8 mouse cellular contexts compared by ENCODE assay signal in genomic region chr4:133480185-133480537, GRCm38 (mm10). TPM values are rescaled to one million over a fixed set of nuclear protein-coding genes. Genes with fewer than 3 reads are reported as not detected.
DNase-seq lines count a peak whose midpoint lies in the region; ATAC-seq and TF ChIP-seq lines count a peak whose summit lies in the region.

No protein-coding gene starts in this region.

- H3K27ac ChIP-seq in lung, embryonic 15.5 days, result no peak overlapping the region
- H3K27ac ChIP-seq in forebrain, embryonic 10.5 days, result peak overlapping the region; percentile 76
- no peak overlapping the region for H3K27ac ChIP-seq in intestine, postnatal 0 days (ENCODE audit: low read depth, low read length)
- no peak overlapping the region for H3K27ac ChIP-seq in neural tube, embryonic 14.5 days (ENCODE audit: low read depth, low read length)

- H3K36me3 ChIP-seq in lung, embryonic 15.5 days, result no peaks in the 10 kb centered on the region
- H3K36me3 ChIP-seq in forebrain, embryonic 10.5 days (replicated peaks), result no peaks in the 10 kb centered on the region
- H3K36me3 ChIP-seq in intestine, postnatal 0 days (ENCODE audit: control insufficient read depth, insufficient read depth), result no peaks in the 10 kb centered on the region
- no peaks in the 10 kb centered on the region for H3K36me3 ChIP-seq in neural tube, embryonic 14.5 days (ENCODE audit: control insufficient read depth, insufficient read depth, low read length)

- TF ChIP-seq CTCF in intestine, postnatal 0 days (IDR thresholded peaks at IDR 0.05; ENCODE audit: low read depth), result no peak

- peak overlapping the region; percentile 11; the same call in 1 of the 2 replicates for H3K9ac ChIP-seq in lung, embryonic 15.5 days
- H3K9ac ChIP-seq in intestine, postnatal 0 days (ENCODE audit: low read depth, low read length), result peak overlapping the region; percentile 45; the same call in 1 of the 2 replicates
- H3K9ac ChIP-seq in neural tube, embryonic 14.5 days (replicated peaks; ENCODE audit: low read depth, low read length), result no peak overlapping the region; the same call in 1 of the 2 replicates

- H3K4me2 ChIP-seq in lung, embryonic 15.5 days, result peak overlapping the region; percentile 63
- H3K4me2 ChIP-seq in intestine, postnatal 0 days (replicated peaks; ENCODE audit: low read depth), result peak overlapping the region; percentile 68
- H3K4me2 ChIP-seq in neural tube, embryonic 14.5 days (ENCODE audit: low read depth, low read length), result peak overlapping the region; percentile 46

- ATAC-seq in lung, embryonic 15.5 days (ENCODE audit: borderline replicate concordance, extremely low read depth, low FRiP score, low TSS enrichment), result no peak
- ATAC-seq in intestine, postnatal 0 days, result peak; percentile 31
- ATAC-seq in neural tube, embryonic 14.5 days (ENCODE audit: low read depth), result no peak
- no peak for ATAC-seq in inflammation-experienced regulatory T-cells, adult 6 months

- no peaks in the 10 kb centered on the region for H3K9me3 ChIP-seq in lung, embryonic 15.5 days
- no peaks in the 10 kb centered on the region for H3K9me3 ChIP-seq in forebrain, embryonic 10.5 days
- H3K9me3 ChIP-seq in intestine, postnatal 0 days (ENCODE audit: control insufficient read depth), result no peaks in the 10 kb centered on the region
- no peaks in the 10 kb centered on the region for H3K9me3 ChIP-seq in neural tube, embryonic 14.5 days (ENCODE audit: control insufficient read depth, low read length)

- WGBS in lung, embryonic 15.5 days, result 5% methylated on average over 34 of the region's 34 CpGs
- WGBS in forebrain, embryonic 10.5 days, result 3% methylated on average over 34 of the region's 34 CpGs
- 4% methylated on average over 34 of the region's 34 CpGs for WGBS in intestine, postnatal 0 days
- 6% methylated on average over 30 of the region's 34 CpGs for WGBS in neural tube, embryonic 14.5 days

- no peak for DNase-seq in lung, postnatal 10 days
- no peak for DNase-seq in forebrain, embryonic 10.5 days (ENCODE audit: extremely low spot score, low spot score)
- no peak for DNase-seq in c-Kit-positive CD71-positive TER-119-positive erythroid progenitor cells, embryonic 14.5 days (ENCODE audit: low spot score)
- DNase-seq in urinary bladder, adult 2 months (ENCODE audit: low spot score), result no peak

- H3K4me1 ChIP-seq in lung, embryonic 15.5 days, result peaks cover 21% of the 10 kb centered on the region
- peaks cover 28% of the 10 kb centered on the region for H3K4me1 ChIP-seq in forebrain, embryonic 10.5 days
- no peaks in the 10 kb centered on the region for H3K4me1 ChIP-seq in intestine, postnatal 0 days (replicated peaks; ENCODE audit: control insufficient read depth, insufficient read depth, low read length)
- H3K4me1 ChIP-seq in neural tube, embryonic 14.5 days (ENCODE audit: control insufficient read depth, insufficient read depth, low read length), result no peaks in the 10 kb centered on the region

- H3K27me3 ChIP-seq in lung, embryonic 15.5 days, result peaks cover 50% of the 10 kb centered on the region
- H3K27me3 ChIP-seq in forebrain, embryonic 10.5 days (ENCODE audit: poor library complexity, severe bottlenecking), result peaks cover 85% of the 10 kb centered on the region
- peaks cover 23% of the 10 kb centered on the region for H3K27me3 ChIP-seq in intestine, postnatal 0 days (replicated peaks; ENCODE audit: control insufficient read depth, insufficient read depth, low read length)
- peaks cover 14% of the 10 kb centered on the region for H3K27me3 ChIP-seq in neural tube, embryonic 14.5 days (ENCODE audit: control insufficient read depth, insufficient read depth, low read length)

- peak overlapping the region; percentile 45 for H3K4me3 ChIP-seq in lung, embryonic 15.5 days
- peak overlapping the region; percentile 58 for H3K4me3 ChIP-seq in forebrain, embryonic 10.5 days
- H3K4me3 ChIP-seq in intestine, postnatal 0 days (ENCODE audit: low read depth, low read length), result peak overlapping the region; percentile 42
- H3K4me3 ChIP-seq in neural tube, embryonic 14.5 days (ENCODE audit: low read depth, low read length), result peak overlapping the region; percentile 29

RNA-seq across cellular contexts. Expression of gene Tent5b, which starts 0.2 kb away (rescaled TPM):
- 1.5 and 1.9 TPM in 2 replicates for polyA plus RNA-seq in lung, embryonic 15.5 days (2015; fragmentation: Nextera tagmentation; extraction: Ambion mirVana)
- polyA plus RNA-seq in forebrain, embryonic 10.5 days (2016; fragmentation: Nextera tagmentation; extraction: Ambion mirVana), result 0.71 and 1.2 TPM in 2 replicates
- polyA plus RNA-seq in intestine, postnatal 0 days (2015; fragmentation: Nextera tagmentation; extraction: Ambion mirVana), result 1.3 and 1.8 TPM in 2 replicates
- polyA plus RNA-seq in neural tube, embryonic 14.5 days (2014; fragmentation: Nextera tagmentation; extraction: Ambion mirVana), result 0.18 TPM in 1 of 2 replicates, not detected in the other
- not detected for polyA plus RNA-seq in inflammation-experienced regulatory T-cells, adult 6 months (2017; shearing (Covaris generic))
- 26.0 and 32.2 TPM in 2 replicates for polyA plus RNA-seq in urinary bladder, adult 2 months (2012; rRNA removed)

RNA-seq across cellular contexts. Expression of gene Trnp1, which starts 18.2 kb away (rescaled TPM):
- 0.79 and 1.2 TPM in 2 replicates for polyA plus RNA-seq in lung, embryonic 15.5 days (2015; fragmentation: Nextera tagmentation; extraction: Ambion mirVana)
- polyA plus RNA-seq in forebrain, embryonic 10.5 days (2016; fragmentation: Nextera tagmentation; extraction: Ambion mirVana), result 0.36 and 0.48 TPM in 2 replicates
- polyA plus RNA-seq in intestine, postnatal 0 days (2015; fragmentation: Nextera tagmentation; extraction: Ambion mirVana), result 2.5 and 2.9 TPM in 2 replicates
- polyA plus RNA-seq in neural tube, embryonic 14.5 days (2014; fragmentation: Nextera tagmentation; extraction: Ambion mirVana), result 9.5 and 11.2 TPM in 2 replicates
- polyA plus RNA-seq in inflammation-experienced regulatory T-cells, adult 6 months (2017; shearing (Covaris generic)), result not detected
- 25.1 and 49.7 TPM in 2 replicates for polyA plus RNA-seq in urinary bladder, adult 2 months (2012; rRNA removed)

RNA-seq across cellular contexts. Expression of gene Kdf1, which starts 38.6 kb away (rescaled TPM):
- 29.2 and 29.7 TPM in 2 replicates for polyA plus RNA-seq in lung, embryonic 15.5 days (2015; fragmentation: Nextera tagmentation; extraction: Ambion mirVana)
- 4.1 and 4.8 TPM in 2 replicates for polyA plus RNA-seq in forebrain, embryonic 10.5 days (2016; fragmentation: Nextera tagmentation; extraction: Ambion mirVana)
- polyA plus RNA-seq in intestine, postnatal 0 days (2015; fragmentation: Nextera tagmentation; extraction: Ambion mirVana), result 50.6 and 53.2 TPM in 2 replicates
- 0.20 and 0.58 TPM in 2 replicates for polyA plus RNA-seq in neural tube, embryonic 14.5 days (2014; fragmentation: Nextera tagmentation; extraction: Ambion mirVana)
- under 1 TPM in 2 of 3 experiments, not detected in 1; 0.41 to 0.48 TPM for polyA plus RNA-seq in inflammation-experienced regulatory T-cells, adult 6 months (2017; shearing (Covaris generic))
- 7.6 and 10.0 TPM in 2 replicates for polyA plus RNA-seq in urinary bladder, adult 2 months (2012; rRNA removed)
